Mouse (Mus musculus) stomach, postnatal 0 days (tissue): ENCODE results near the gene Kdm7a. TPM values are rescaled to one million over a fixed set of nuclear protein-coding genes. Genes with fewer than 3 reads are reported as not detected.

Experiments
- ATAC-seq: fragments of 200-750 bp; cut with Nextera tagmentation; 2 replicates; pipeline ENCODE4 v1.8.0; 2017; ENCODE audit not compliant: low FRiP score, low TSS enrichment
- DNase-seq: peaks from one replicate; pipeline ENCODE4 v3.0.0-alpha.2; 2016; ENCODE audit warnings: low spot score
- H3K27ac ChIP-seq: fragments of 300-500 bp; sonication (generic); replicated peaks from 2 replicates; pipeline ENCODE4 v1.5.1; 2014; ENCODE audit warnings: mild to moderate bottlenecking, control low read depth
- H3K27me3 ChIP-seq: fragments of 300-500 bp; sonication (generic); 2 replicates; pipeline ENCODE4 v1.6.1; 2014; ENCODE audit warnings: low read length; ENCODE audit not compliant: control insufficient read depth, insufficient read depth
- H3K36me3 ChIP-seq: fragments of 300-500 bp; sonication (generic); 2 replicates; pipeline ENCODE4 v1.6.1; 2014; ENCODE audit warnings: low read length, mixed read lengths; ENCODE audit not compliant: control insufficient read depth, insufficient read depth
- H3K4me1 ChIP-seq: fragments of 300-500 bp; sonication (generic); replicated peaks from 2 replicates; pipeline ENCODE4 v1.6.1; 2014; ENCODE audit warnings: antibody characterized with exemption; ENCODE audit not compliant: control insufficient read depth, insufficient read depth
- H3K4me2 ChIP-seq: fragments of 300-500 bp; sonication (generic); replicated peaks from 2 replicates; pipeline ENCODE4 v1.6.1; 2014; ENCODE audit warnings: low read depth, mild to moderate bottlenecking, control low read depth, moderate library complexity
- H3K4me3 ChIP-seq: fragments of 300-500 bp; sonication (generic); 2 replicates; pipeline ENCODE4 v1.5.1; 2014; ENCODE audit warnings: low read depth, low read length, control low read depth
- H3K9ac ChIP-seq: fragments of 300-500 bp; sonication (generic); 2 replicates; pipeline ENCODE4 v1.6.1; 2014; ENCODE audit warnings: mild to moderate bottlenecking, low read length, control low read depth, mixed read lengths
- H3K9me3 ChIP-seq: fragments of 300-500 bp; sonication (generic); 2 replicates; pipeline ENCODE4 v1.6.1; 2016; ENCODE audit warnings: low read length; ENCODE audit not compliant: control insufficient read depth
- CTCF ChIP-seq: IDR thresholded peaks from 2 replicates; pipeline ENCODE4 v1.5.1; 2016; ENCODE audit warnings: antibody characterized with exemption, low read depth, mild to moderate bottlenecking, moderate library complexity
- EP300 ChIP-seq: optimal IDR thresholded peaks from 2 replicates; pipeline ENCODE3; 2016; ENCODE audit warnings: antibody characterized with exemption
- WGBS: fragments of 180-500 bp; shearing (Covaris S2); extraction: QIAGEN DNeasy Blood & Tissue Kit; methylation state at CpG from one replicate; pipeline ENCODE4 v1.1.7; 2014; 5-methylcytosine and 5-hydroxymethylcytosine counted together
- polyA plus RNA-seq: library from polyadenylated mRNA; unstranded; fragments of >200 nt; fragmentation: Nextera tagmentation; extraction: Ambion mirVana; gene quantifications from 2 replicates; pipeline ENCODE4 v1.2.1, GENCODE M21; 2015

Gene Kdm7a
- polyA plus RNA-seq, 1 experiment from 2014 or later: 2.6 TPM

DNA sequence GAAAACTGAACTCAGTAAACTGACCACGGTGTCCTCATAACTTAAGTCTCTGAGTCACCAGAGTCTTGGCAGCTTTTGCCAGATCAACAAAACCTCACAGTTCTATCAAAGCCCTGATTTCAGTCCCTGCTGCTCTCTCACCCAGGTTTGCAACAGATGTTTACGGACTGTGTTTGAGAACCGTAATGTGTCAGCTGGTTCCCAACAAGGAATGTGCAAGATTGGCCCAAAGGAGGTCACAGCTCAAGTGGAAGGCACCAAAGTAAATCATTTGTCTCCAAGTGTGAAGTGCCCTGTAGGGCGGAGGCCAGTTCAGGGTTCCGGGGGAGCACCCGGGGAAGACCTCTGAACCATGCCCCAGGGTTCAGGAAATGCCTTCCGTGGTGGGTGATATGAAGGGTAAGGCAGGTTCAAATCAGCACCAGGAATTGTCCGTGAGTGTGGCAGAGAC is 36.9 kb upstream of the Kdm7a start:
- ATAC-seq (no peak), DNase-seq (no peak)
- H3K36me3 ChIP-seq: no peaks in the 10 kb centered on the region
- WGBS: 35% methylated on average over 8 of the region's 8 CpGs
- peak overlapping the region; percentile 23; the same call in 1 of the 2 replicates for H3K4me2 ChIP-seq
- peaks cover 13% of the 10 kb centered on the region; the same call in 1 of the 2 replicates for H3K4me1 ChIP-seq
- H3K27ac ChIP-seq: peak overlapping the region; percentile 93
- no peaks in the 10 kb centered on the region for H3K27me3 ChIP-seq
- no peak overlapping the region for H3K4me3 ChIP-seq
- H3K9me3 ChIP-seq: no peaks in the 10 kb centered on the region
- TF ChIP-seq CTCF (no peak), EP300 (no peak)
- 0 out of 2 replicates have a peak overlapping the region, but pooled peaks have one; percentile 9 for H3K9ac ChIP-seq

DNA sequence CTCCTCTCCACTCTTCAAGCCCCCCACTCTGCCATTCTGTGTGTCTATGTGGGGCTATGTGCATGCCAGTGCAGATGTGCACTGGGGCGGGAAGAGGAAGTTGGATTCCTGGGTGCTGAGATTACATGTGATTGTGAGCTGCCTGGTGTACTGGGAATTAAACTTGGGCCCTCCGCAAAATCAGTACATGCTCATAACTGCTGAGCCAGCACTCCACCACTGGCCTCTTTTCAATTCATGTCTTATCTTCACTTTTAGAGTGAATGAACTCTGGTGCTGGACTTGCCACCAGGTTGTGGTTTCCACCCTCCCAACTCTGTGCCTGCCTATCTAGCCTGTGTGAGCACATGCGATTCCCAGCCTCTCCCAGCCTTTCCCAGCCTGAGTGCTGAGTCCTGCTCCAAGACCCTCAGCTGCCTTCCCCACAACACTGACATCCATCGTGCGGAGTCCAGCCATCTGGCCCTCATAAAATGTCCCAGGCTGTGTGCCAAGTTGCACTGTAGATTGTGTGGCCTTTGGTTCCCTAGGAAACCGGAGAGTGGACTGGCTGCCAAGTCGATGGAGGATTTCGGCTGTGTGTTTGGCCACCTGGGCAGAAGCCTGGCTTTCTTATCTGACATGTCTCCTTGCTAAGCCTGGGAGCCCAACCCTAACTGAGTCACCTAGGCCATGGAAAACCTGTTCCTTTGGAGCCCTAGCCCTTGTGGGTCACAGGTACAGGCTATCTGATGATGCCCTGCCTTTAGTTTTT is 36.3 kb upstream of the Kdm7a start:
- Histone ChIP-seq H3K27me3 (no peaks in the 10 kb centered on the region), H3K9ac (peak overlapping the region; percentile 41), H3K27ac (peak overlapping the region; percentile 93), H3K36me3 (no peaks in the 10 kb centered on the region), H3K4me3 (no peak overlapping the region), H3K9me3 (no peaks in the 10 kb centered on the region), H3K4me1 (peaks cover 13% of the 10 kb centered on the region; the same call in 1 of the 2 replicates), H3K4me2 (peak overlapping the region; percentile 23; the same call in 1 of the 2 replicates)
- peak; percentile 93 for DNase-seq
- TF ChIP-seq EP300 (no peak), CTCF (no peak)
- 24% methylated on average over 8 of the region's 8 CpGs for WGBS
- ATAC-seq: peak; percentile 95

DNA sequence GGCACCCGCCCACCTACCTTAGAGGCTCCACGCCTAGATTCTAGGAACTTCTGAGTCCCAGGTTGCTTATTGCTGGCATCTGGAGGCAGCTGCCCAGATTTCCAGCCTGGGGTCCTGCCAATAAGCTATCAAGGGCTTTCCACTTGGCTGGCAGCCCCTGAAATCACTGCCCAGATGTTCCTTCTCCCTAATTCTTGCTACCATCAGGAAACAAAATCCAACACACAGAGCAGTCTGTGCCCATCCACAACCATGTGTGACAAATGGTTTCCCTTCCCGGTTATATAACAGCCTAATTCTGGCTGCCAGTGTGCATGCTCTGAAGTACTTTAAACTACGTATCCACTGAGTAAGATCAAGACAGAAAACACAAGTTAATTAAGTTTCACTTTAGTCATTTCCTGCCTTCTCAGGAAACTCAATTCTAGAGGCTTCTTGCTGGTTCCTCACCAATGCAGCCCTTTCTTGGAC is 34.9 kb upstream of the Kdm7a start:
- no peaks in the 10 kb centered on the region for H3K9me3 ChIP-seq
- H3K9ac ChIP-seq: no peak overlapping the region
- no peak overlapping the region for H3K4me3 ChIP-seq
- H3K36me3 ChIP-seq: no peaks in the 10 kb centered on the region
- ATAC-seq (no peak), DNase-seq (no peak)
- no peak overlapping the region for H3K27ac ChIP-seq
- H3K4me2 ChIP-seq: no peak overlapping the region
- H3K27me3 ChIP-seq: no peaks in the 10 kb centered on the region
- TF ChIP-seq EP300 (no peak), CTCF (no peak)
- WGBS: 60% methylated on average over 4 of the region's 4 CpGs
- H3K4me1 ChIP-seq: peaks cover 13% of the 10 kb centered on the region; the same call in 1 of the 2 replicates

DNA sequence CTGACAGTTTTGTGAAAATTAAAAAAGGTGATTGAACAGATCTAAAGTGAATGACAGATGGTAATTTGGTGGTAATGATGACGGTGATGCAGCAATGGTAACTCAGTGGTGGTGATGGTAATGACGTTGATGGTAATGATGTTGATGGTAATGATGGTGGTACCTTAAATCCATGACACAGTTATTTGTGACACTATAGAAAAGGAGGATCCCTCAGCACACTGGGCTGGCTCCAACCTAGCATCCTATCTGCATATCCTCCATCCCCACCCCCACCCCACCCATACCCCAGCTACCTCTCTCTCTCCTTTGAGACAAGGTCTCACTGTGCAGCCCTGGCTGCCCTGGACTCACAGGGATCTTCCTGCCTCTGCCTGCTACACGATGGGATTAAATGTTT is 34.4 kb upstream of the Kdm7a start:
- Histone ChIP-seq H3K27ac (no peak overlapping the region), H3K4me1 (peaks cover 13% of the 10 kb centered on the region; the same call in 1 of the 2 replicates), H3K9me3 (no peaks in the 10 kb centered on the region), H3K36me3 (no peaks in the 10 kb centered on the region), H3K4me3 (no peak overlapping the region), H3K9ac (no peak overlapping the region), H3K4me2 (no peak overlapping the region), H3K27me3 (no peaks in the 10 kb centered on the region)
- TF ChIP-seq CTCF (no peak), EP300 (no peak)
- no peak for DNase-seq
- no peak for ATAC-seq
- 82% methylated on average over 3 of the region's 3 CpGs for WGBS

DNA sequence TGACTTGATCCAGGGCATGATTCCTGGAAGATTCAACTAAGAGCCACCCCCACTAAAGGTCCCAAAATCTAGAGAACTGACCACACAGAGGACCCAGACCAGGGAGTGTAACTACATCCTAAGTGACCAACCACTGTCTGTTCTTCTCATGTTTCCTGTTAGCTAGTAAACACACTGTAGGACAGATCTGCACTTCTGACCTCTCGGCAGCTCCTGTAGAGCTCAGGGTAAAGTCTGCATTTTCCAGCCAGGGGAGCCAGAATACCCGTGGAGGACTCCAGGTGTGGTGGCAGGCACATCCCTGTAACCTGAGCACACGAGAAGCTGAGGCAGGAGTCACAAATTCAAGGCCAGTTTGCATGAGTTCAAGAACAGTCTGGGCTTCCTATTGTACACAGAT is 31.3 kb upstream of the Kdm7a start:
- H3K9me3 ChIP-seq: no peaks in the 10 kb centered on the region
- ATAC-seq (no peak), DNase-seq (no peak)
- no peak for TF ChIP-seq EP300
- TF ChIP-seq CTCF: no peak
- H3K4me1 ChIP-seq: peaks cover 5% of the 10 kb centered on the region; the same call in 1 of the 2 replicates
- H3K4me3 ChIP-seq: no peak overlapping the region
- no peak overlapping the region for H3K27ac ChIP-seq
- 28% methylated on average over 3 of the region's 3 CpGs for WGBS
- H3K36me3 ChIP-seq: no peaks in the 10 kb centered on the region
- H3K4me2 ChIP-seq: no peak overlapping the region
- no peak overlapping the region for H3K9ac ChIP-seq
- no peaks in the 10 kb centered on the region for H3K27me3 ChIP-seq

DNA sequence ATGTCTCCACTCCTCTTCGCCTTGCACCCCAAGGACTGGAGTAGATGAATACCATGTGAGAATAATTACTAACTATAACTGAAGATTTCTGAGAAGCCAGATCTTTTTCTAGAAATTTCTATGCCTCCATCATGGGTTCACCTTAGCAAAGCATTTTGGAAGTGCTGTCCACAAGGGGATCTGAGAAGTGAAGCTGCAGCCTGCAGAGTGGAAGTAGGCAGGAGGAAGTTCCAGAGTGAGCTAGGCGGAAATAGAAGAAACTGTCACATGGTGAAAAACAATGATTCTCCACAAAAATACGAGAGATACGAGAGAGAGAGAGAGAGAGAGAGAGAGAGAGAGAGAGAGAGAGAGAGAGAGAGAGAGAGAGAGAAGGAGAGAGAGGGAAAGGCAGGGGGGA is 26.0 kb upstream of the Kdm7a start:
- DNase-seq: no peak
- H3K9ac ChIP-seq: no peak overlapping the region
- H3K27me3 ChIP-seq: no peaks in the 10 kb centered on the region
- no peaks in the 10 kb centered on the region for H3K9me3 ChIP-seq
- no peak overlapping the region for H3K27ac ChIP-seq
- no peak for TF ChIP-seq CTCF
- no peak for ATAC-seq
- no peak overlapping the region for H3K4me3 ChIP-seq
- no peaks in the 10 kb centered on the region for H3K36me3 ChIP-seq
- no peaks in the 10 kb centered on the region for H3K4me1 ChIP-seq
- no peak overlapping the region for H3K4me2 ChIP-seq
- WGBS: 82% methylated on average over 4 of the region's 4 CpGs
